Mouse (Mus musculus) MEL (cell line): ENCODE results near the gene Comp. TPM values are rescaled to one million over a fixed set of nuclear protein-coding genes. Genes with fewer than 3 reads are reported as not detected.

Experiments used
- DNase-seq: peaks from one replicate; pipeline ENCODE4 v3.0.0; 2011; ENCODE audit warnings: low read depth, low spot score
- H3K27ac ChIP-seq: 2 replicates; pipeline ENCODE4 v1.5.1; 2012; ENCODE audit warnings: low read depth, mild to moderate bottlenecking, control low read depth, low read length, moderate library complexity; ENCODE audit not compliant: control insufficient read depth
- H3K27me3 ChIP-seq, 2 experiments: fragments of 150-350 bp in 1 of 2; sonication (generic) in 1 of 2; 2 replicates each; pipeline ENCODE4 v1.6.1; 2012; ENCODE audit warnings: low read length in 2 of 2, mild to moderate bottlenecking in 2 of 2, improper control_type of control experiment in 1 of 2, moderate library complexity in 1 of 2; ENCODE audit not compliant: insufficient read depth in 2 of 2, control insufficient read depth in 1 of 2
- H3K36me3 ChIP-seq, 2 experiments: 2 replicates each; pipeline ENCODE4 v1.6.1; 2012 to 2014; ENCODE audit warnings: low read length in 2 of 2, improper control_type of control experiment in 1 of 2, inconsistent platforms in 1 of 2, mild to moderate bottlenecking in 1 of 2; ENCODE audit not compliant: insufficient read depth in 2 of 2, control insufficient read depth in 1 of 2
- H3K4me1 ChIP-seq, 2 experiments: fragments of 150-350 bp in 1 of 2; sonication (generic) in 1 of 2; 2 replicates each; pipeline ENCODE4 v1.6.1; 2012; ENCODE audit warnings: low read length in 2 of 2, improper control_type of control experiment in 1 of 2, mild to moderate bottlenecking in 1 of 2; ENCODE audit not compliant: insufficient read depth in 2 of 2, control insufficient read depth in 1 of 2
- H3K4me3 ChIP-seq, 2 experiments: fragments of 150-350 bp in 1 of 2; sonication (generic) in 1 of 2; 2 replicates each; pipeline ENCODE4 v1.5.1; 2012; ENCODE audit warnings: low read depth in 2 of 2, low read length in 2 of 2, mild to moderate bottlenecking in 2 of 2, moderate library complexity in 2 of 2, control low read depth in 1 of 2, improper control_type of control experiment in 1 of 2; ENCODE audit not compliant: control insufficient read depth in 1 of 2, insufficient read depth in 1 of 2
- H3K79me2 ChIP-seq: 2 replicates; pipeline ENCODE4 v1.6.1; 2012; ENCODE audit warnings: mild to moderate bottlenecking, low read length, moderate library complexity; ENCODE audit not compliant: control insufficient read depth, poor library complexity, insufficient read depth
- H3K9ac ChIP-seq: 2 replicates; pipeline ENCODE4 v1.6.1; 2012; ENCODE audit warnings: low read depth, mild to moderate bottlenecking, control low read depth, low read length, moderate library complexity; ENCODE audit not compliant: control insufficient read depth, poor library complexity, severe bottlenecking
- H3K9me3 ChIP-seq: fragments of 150-350 bp; sonication (generic); replicated peaks from 2 replicates; pipeline ENCODE4 v1.6.1; 2012; ENCODE audit warnings: mild to moderate bottlenecking, low read length, improper control_type of control experiment, moderate library complexity; ENCODE audit not compliant: insufficient read depth
- BHLHE40 ChIP-seq: IDR thresholded peaks from 2 replicates; pipeline ENCODE4 v1.6.1; 2012; ENCODE audit warnings: low read depth, mild to moderate bottlenecking, inconsistent platforms, low read length, improper control_type of control experiment, borderline replicate concordance
- CHD2 ChIP-seq: IDR thresholded peaks from 2 replicates; pipeline ENCODE4 v1.6.1; 2011; ENCODE audit warnings: low read length, improper control_type of control experiment
- CTCF ChIP-seq, 3 experiments: IDR thresholded peaks in 2 of 3; conservative IDR thresholded peaks in 1 of 3; 2 replicates each; pipeline ENCODE4 v1.5.1; 2011 to 2012; ENCODE audit warnings: low read length in 3 of 3, low read depth in 2 of 3, mild to moderate bottlenecking in 2 of 3, improper control_type of control experiment in 1 of 3, inconsistent platforms in 1 of 3, mixed read lengths in 1 of 3, moderate library complexity in 1 of 3; ENCODE audit not compliant: control insufficient read depth in 1 of 3, insufficient read depth in 1 of 3, poor library complexity in 1 of 3, severe bottlenecking in 1 of 3
- ELF1 ChIP-seq: IDR thresholded peaks from 2 replicates; pipeline ENCODE4 v1.6.1; 2014; ENCODE audit warnings: low read depth, mild to moderate bottlenecking, inconsistent platforms, low read length, improper control_type of control experiment, moderate library complexity
- EP300 ChIP-seq, 2 experiments: IDR thresholded peaks; 2 replicates each; pipeline ENCODE4 v1.6.1; 2011; ENCODE audit warnings: improper control_type of control experiment in 2 of 2, low read length in 2 of 2, low read depth in 1 of 2, mild to moderate bottlenecking in 1 of 2
- MAFK ChIP-seq: IDR thresholded peaks from 2 replicates; pipeline ENCODE4 v1.6.1; 2011; ENCODE audit warnings: low read depth, mild to moderate bottlenecking, low read length, improper control_type of control experiment, borderline replicate concordance
- MAZ ChIP-seq: IDR thresholded peaks from 2 replicates; pipeline ENCODE4 v1.6.1; 2012; ENCODE audit warnings: low read depth, mild to moderate bottlenecking, inconsistent platforms, low read length, improper control_type of control experiment
- MEF2A ChIP-seq: IDR thresholded peaks from 2 replicates; pipeline ENCODE4 v1.6.1; 2014; ENCODE audit warnings: low read depth, mild to moderate bottlenecking, inconsistent platforms, low read length, improper control_type of control experiment; ENCODE audit not compliant: poor library complexity, insufficient replicate concordance, severe bottlenecking; ENCODE audit errors: extremely low read depth
- MXI1 ChIP-seq: IDR thresholded peaks from 2 replicates; pipeline ENCODE4 v1.6.1; 2011; ENCODE audit warnings: mild to moderate bottlenecking, low read depth, low read length, improper control_type of control experiment
- MYB ChIP-seq: IDR thresholded peaks from 2 replicates; pipeline ENCODE4 v1.6.1; 2011; ENCODE audit warnings: mild to moderate bottlenecking, low read depth, low read length, improper control_type of control experiment
- MYC ChIP-seq: IDR thresholded peaks from 2 replicates; pipeline ENCODE4 v1.6.1; 2011; ENCODE audit warnings: low read depth, mild to moderate bottlenecking, low read length, improper control_type of control experiment, moderate library complexity
- NRF1 ChIP-seq: IDR thresholded peaks from 2 replicates; pipeline ENCODE4 v1.6.1; 2014; ENCODE audit warnings: low read depth, mild to moderate bottlenecking, inconsistent platforms, low read length, improper control_type of control experiment, moderate library complexity; ENCODE audit not compliant: poor library complexity, insufficient read depth, severe bottlenecking
- POLR2AphosphoS5 ChIP-seq: IDR thresholded peaks from 2 replicates; pipeline ENCODE4 v1.6.1; 2012; ENCODE audit warnings: low read depth, borderline replicate concordance, mild to moderate bottlenecking, inconsistent platforms, low read length, moderate library complexity, mixed read lengths
- RAD21 ChIP-seq: IDR thresholded peaks from 2 replicates; pipeline ENCODE4 v1.6.1; 2011; ENCODE audit warnings: mild to moderate bottlenecking, low read depth, low read length, improper control_type of control experiment
- RCOR1 ChIP-seq: IDR thresholded peaks from 2 replicates; pipeline ENCODE4 v1.6.1; 2012; ENCODE audit warnings: low read depth, mild to moderate bottlenecking, inconsistent platforms, low read length, improper control_type of control experiment
- SMC3 ChIP-seq: IDR thresholded peaks from 2 replicates; pipeline ENCODE4 v1.6.1; 2011; ENCODE audit warnings: low read depth, low read length, improper control_type of control experiment
- TBP ChIP-seq: IDR thresholded peaks from 2 replicates; pipeline ENCODE4 v1.8.0; 2011; ENCODE audit warnings: low read depth, low read length, improper control_type of control experiment
- TCF12 ChIP-seq: IDR thresholded peaks from 2 replicates; pipeline ENCODE4 v1.6.1; 2014; ENCODE audit warnings: low read depth, mild to moderate bottlenecking, inconsistent platforms, low read length, improper control_type of control experiment, moderate library complexity
- USF1 ChIP-seq: IDR thresholded peaks from 2 replicates; pipeline ENCODE4 v1.6.1; 2014; ENCODE audit warnings: low read depth, mild to moderate bottlenecking, inconsistent platforms, low read length, improper control_type of control experiment, moderate library complexity
- USF2 ChIP-seq, 2 experiments: IDR thresholded peaks; 2 replicates each; pipeline ENCODE4 v1.6.1; 2011 to 2012; ENCODE audit warnings: improper control_type of control experiment in 2 of 2, low read length in 2 of 2, borderline replicate concordance in 1 of 2, inconsistent platforms in 1 of 2, low read depth in 1 of 2, mild to moderate bottlenecking in 1 of 2; ENCODE audit not compliant: insufficient read depth in 1 of 2
- ZC3H11A ChIP-seq: IDR thresholded peaks from 2 replicates; pipeline ENCODE4 v1.6.1; 2012; ENCODE audit warnings: low read depth, mild to moderate bottlenecking, inconsistent platforms, low read length, improper control_type of control experiment
- ZMIZ1 ChIP-seq: IDR thresholded peaks from 2 replicates; pipeline ENCODE4 v1.6.1; 2012; ENCODE audit warnings: low read depth, mild to moderate bottlenecking, inconsistent platforms, low read length, improper control_type of control experiment, moderate library complexity
- ZNF384 ChIP-seq: IDR thresholded peaks from 2 replicates; pipeline ENCODE4 v1.6.1; 2012; ENCODE audit warnings: low read depth, mild to moderate bottlenecking, inconsistent platforms, low read length, improper control_type of control experiment
- polyA plus RNA-seq, 2 experiments: library from polyadenylated mRNA; stranded (reverse) in 1 of 2; unstranded in 1 of 2; fragments of >175 nt in 1 of 2; fragments of >200 nt in 1 of 2; gene quantifications; 2 replicates each; pipeline versions ENCODE4 v1.2.1 to v1.2.4; 2012; ENCODE audit warnings: low replicate concordance in 2 of 2, low read depth in 1 of 2; ENCODE audit not compliant: insufficient read length in 2 of 2, insufficient read depth in 1 of 2, missing spikeins in 1 of 2
- total RNA-seq: library from RNA; depleted of rRNA; stranded (reverse); fragments of 300-350 nt; gene quantifications from 2 replicates; pipeline ENCODE4 v1.2.3, GENCODE M21; 2012

Comp gene
- total and polyA plus RNA-seq, 3 experiments: 0.54 TPM; not detected in 2

GRCm38 (mm10) chr8:70377049-70377448, 3.7 kb downstream of the Comp start:
- no peak overlapping the region for H3K4me3 ChIP-seq
- no peaks in the 10 kb centered on the region for H3K79me2 ChIP-seq
- no peaks in the 10 kb centered on the region for H3K9me3 ChIP-seq
- no peaks in the 10 kb centered on the region for H3K27me3 ChIP-seq
- no peaks in the 10 kb centered on the region for H3K36me3 ChIP-seq
- H3K27ac ChIP-seq: no peak overlapping the region
- H3K9ac ChIP-seq: no peak overlapping the region
- DNase-seq: peak; percentile 21
- H3K4me1 ChIP-seq: peaks cover 0 to 8% of the 10 kb centered on the region in 2 experiments; a peak in 2 of 4 replicates
- TF ChIP-seq CTCF (IDR thresholded peaks at IDR 0.05 in 2 of 3, conservative IDR thresholded peaks at IDR 0.05 in 1 of 3; ENCODE audit: control insufficient read depth in 1 of 3, insufficient read depth in 1 of 3, low read depth in 2 of 3, low read length in 3 of 3, poor library complexity in 1 of 3, severe bottlenecking in 1 of 3) (peak; percentile 8 to 41 (median 24); a peak in 4 of 6 replicates), POLR2AphosphoS5 (no peak)

GRCm38 (mm10) chr8:70380069-70380468, 6.7 kb downstream of the Comp start:
- H3K27ac ChIP-seq: no peak overlapping the region
- no peak for TF ChIP-seq ZMIZ1
- TF ChIP-seq ELF1: no peak
- no peak for TF ChIP-seq CHD2
- TF ChIP-seq MAZ: no peak
- TF ChIP-seq SMC3: no peak
- no peak for TF ChIP-seq MXI1
- TF ChIP-seq BHLHE40: no peak
- TF ChIP-seq ZNF384: no peak
- TF ChIP-seq RCOR1: no peak
- no peak for TF ChIP-seq EP300 (IDR thresholded peaks at IDR 0.05; ENCODE audit: low read depth in 1 of 2, low read length in 2 of 2)
- no peak for TF ChIP-seq USF1
- TF ChIP-seq USF2 (IDR thresholded peaks at IDR 0.05; ENCODE audit: borderline replicate concordance in 1 of 2, insufficient read depth in 1 of 2, low read depth in 1 of 2, low read length in 2 of 2): no peak
- no peak for TF ChIP-seq TBP
- no peaks in the 10 kb centered on the region for H3K36me3 ChIP-seq
- H3K27me3 ChIP-seq: no peaks in the 10 kb centered on the region
- H3K4me3 ChIP-seq: no peak overlapping the region
- no peak overlapping the region for H3K9ac ChIP-seq
- no peaks in the 10 kb centered on the region for H3K79me2 ChIP-seq
- peaks cover 0 to under 1% of the 10 kb centered on the region in 2 experiments; a peak in 1 of 4 replicates for H3K4me1 ChIP-seq
- DNase-seq: no peak
- no peaks in the 10 kb centered on the region for H3K9me3 ChIP-seq

DNA sequence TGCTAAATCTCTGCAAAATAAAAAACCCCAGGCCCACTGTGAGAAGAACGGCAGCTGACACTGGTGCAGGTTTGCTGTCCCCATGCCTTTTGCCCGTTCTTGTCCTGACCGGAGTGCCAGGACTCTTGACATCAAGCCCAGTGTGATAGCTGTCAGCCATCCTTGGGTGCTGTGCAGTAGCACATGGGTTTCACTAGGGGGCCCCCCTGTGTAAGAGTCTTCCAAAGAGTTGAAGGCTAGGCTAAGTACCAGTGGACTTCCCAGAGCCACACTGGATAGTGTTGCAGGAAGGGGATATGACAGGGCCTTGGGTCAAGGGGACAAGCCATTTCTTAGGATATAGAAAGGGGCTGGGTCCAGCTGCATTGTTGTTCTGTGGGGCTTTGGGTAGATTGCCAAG, 9.9 kb downstream of the Comp start:
- DNase-seq: peak; percentile 70
- no peaks in the 10 kb centered on the region for H3K27me3 ChIP-seq
- TF ChIP-seq ZC3H11A: peak; percentile 57
- TF ChIP-seq BHLHE40: no peak
- TF ChIP-seq MEF2A: no peak
- TF ChIP-seq TCF12: no peak
- TF ChIP-seq MXI1: no peak
- no peak for TF ChIP-seq MYB
- TF ChIP-seq RAD21: peak; percentile 80
- no peak for TF ChIP-seq EP300 (IDR thresholded peaks at IDR 0.05; ENCODE audit: low read depth in 1 of 2, low read length in 2 of 2)
- TF ChIP-seq MAFK: no peak
- no peak for TF ChIP-seq ZNF384
- TF ChIP-seq USF1: no peak
- peak; percentile 78 for TF ChIP-seq SMC3
- TF ChIP-seq NRF1: no peak
- no peak for TF ChIP-seq RCOR1
- 0 out of 2 replicates have a peak, but pooled peaks have one; percentile 39 for TF ChIP-seq MYC
- 0 out of 2 replicates have a peak, but pooled peaks have one; percentile 11 for TF ChIP-seq ELF1
- TF ChIP-seq CTCF (IDR thresholded peaks at IDR 0.05 in 2 of 3, conservative IDR thresholded peaks at IDR 0.05 in 1 of 3; ENCODE audit: control insufficient read depth in 1 of 3, insufficient read depth in 1 of 3, low read depth in 2 of 3, low read length in 3 of 3, poor library complexity in 1 of 3, severe bottlenecking in 1 of 3): peak; percentile 80 to 83 (median 82)

More for the DNA sequence above, 9.9 kb downstream of the Comp start:
- H3K9ac ChIP-seq: no peak overlapping the region
- no peaks in the 10 kb centered on the region for H3K79me2 ChIP-seq
- H3K4me1 ChIP-seq: no peaks in the 10 kb centered on the region
- H3K4me3 ChIP-seq: no peak overlapping the region
- H3K27ac ChIP-seq: no peak overlapping the region
- H3K36me3 ChIP-seq: no peaks in the 10 kb centered on the region
- H3K9me3 ChIP-seq: no peaks in the 10 kb centered on the region
